Mouse (Mus musculus) bone marrow macrophage, adult 2 months (primary cell): ENCODE measurements around the gene Csrnp1.

ENCODE experiments used
- CTCF ChIP-seq: IDR thresholded peaks from 2 replicates; pipeline ENCODE4 v1.5.1; 2012; ENCODE audit warnings: low read depth, mild to moderate bottlenecking, low read length, moderate library complexity
- POLR2A ChIP-seq: IDR thresholded peaks from 2 replicates; pipeline ENCODE4 v1.6.1; 2012; ENCODE audit warnings: mild to moderate bottlenecking, low read depth, low read length, borderline replicate concordance

- TF ChIP-seq CTCF: no peak
- no peak for TF ChIP-seq POLR2A
These were observed 11.9 kb downstream of the Csrnp1 start for GRCm38 (mm10) chr9:119972582-119972981.
